Mouse (Mus musculus): ENCODE data around the gene Ambp. TPM values are rescaled to one million over a fixed set of nuclear protein-coding genes. Genes with fewer than 3 reads are reported as not detected.

Gene Ambp
- not detected in 2 replicates for polyA plus RNA-seq (2014; fragmentation: Nextera tagmentation; extraction: Ambion mirVana)

GRCm38 (mm10) chr4:63154699-63155098 lies at the start of gene Ambp:
Gene Ambp (minus strand): TSS chr4:63154799.
- no peaks in the 10 kb centered on the region for H3K36me3 ChIP-seq (ENCODE audit: control insufficient read depth, insufficient read depth, low read length)
- no peaks in the 10 kb centered on the region for H3K27me3 ChIP-seq (ENCODE audit: control insufficient read depth, insufficient read depth, low read length)
- DNase-seq (ENCODE audit: low spot score) (no peak), ATAC-seq (replicated peaks; ENCODE audit: low FRiP score) (no peak)
- no peak within 1 kb of the TSS for H3K9ac ChIP-seq (ENCODE audit: low read length)
- WGBS = 58% methylated on average over 5 of the region's 5 CpGs
- H3K27ac ChIP-seq (ENCODE audit: low read depth, low read length) = no peak within 1 kb of the TSS
- no peak within 1 kb of the TSS for H3K4me3 ChIP-seq (ENCODE audit: low read depth, low read length)
- no peaks in the 10 kb centered on the region for H3K9me3 ChIP-seq (ENCODE audit: control insufficient read depth, low read length)
- no peak within 1 kb of the TSS for H3K4me2 ChIP-seq (ENCODE audit: low read depth, low read length, severe bottlenecking)
- no peaks in the 10 kb centered on the region for H3K4me1 ChIP-seq (replicated peaks; ENCODE audit: control insufficient read depth, insufficient read depth, low read length)

GRCm38 (mm10) chr4:63203874-63204273 lies 49.3 kb upstream of the Ambp start:
- H3K27ac ChIP-seq (ENCODE audit: low read depth, low read length) = no peak overlapping the region
- DNase-seq (ENCODE audit: low spot score) (no peak), ATAC-seq (replicated peaks; ENCODE audit: low FRiP score) (no peak)
- no peaks in the 10 kb centered on the region for H3K4me1 ChIP-seq (replicated peaks; ENCODE audit: control insufficient read depth, insufficient read depth, low read length)
- H3K4me3 ChIP-seq (ENCODE audit: low read depth, low read length) = no peak overlapping the region
- H3K27me3 ChIP-seq (ENCODE audit: control insufficient read depth, insufficient read depth, low read length) = no peaks in the 10 kb centered on the region
- H3K36me3 ChIP-seq (ENCODE audit: control insufficient read depth, insufficient read depth, low read length) = no peaks in the 10 kb centered on the region
- 84% methylated on average over 7 of the region's 7 CpGs for WGBS
- H3K9ac ChIP-seq (ENCODE audit: low read length) = no peak overlapping the region
- H3K9me3 ChIP-seq (ENCODE audit: control insufficient read depth, low read length) = no peaks in the 10 kb centered on the region
- no peak overlapping the region for H3K4me2 ChIP-seq (ENCODE audit: low read depth, low read length, severe bottlenecking)

DNA sequence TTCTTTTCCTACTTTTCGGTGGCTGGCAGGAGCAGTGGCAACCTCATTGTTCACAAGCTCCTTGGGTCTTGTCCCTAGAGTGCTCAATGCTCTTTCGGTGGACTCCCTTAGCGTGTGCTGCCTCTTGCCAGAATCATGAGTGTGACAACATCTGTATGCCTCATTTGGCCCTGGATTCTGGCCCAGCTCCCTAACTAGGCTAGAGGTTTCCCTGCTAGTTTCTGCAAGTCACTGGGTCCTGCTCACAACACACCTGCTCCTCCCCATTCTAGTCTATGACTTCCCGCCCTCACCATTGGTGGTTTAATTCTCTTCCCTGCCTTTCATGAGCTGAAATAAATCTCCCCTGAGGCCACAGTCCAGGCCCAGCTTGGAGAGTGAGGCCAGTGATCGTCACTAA lies 44.8 kb upstream of the Ambp start:
- Histone ChIP-seq H3K36me3 (ENCODE audit: control insufficient read depth, insufficient read depth, low read length) (no peaks in the 10 kb centered on the region), H3K9me3 (ENCODE audit: control insufficient read depth, low read length) (no peaks in the 10 kb centered on the region), H3K27ac (ENCODE audit: low read depth, low read length) (no peak overlapping the region), H3K4me2 (ENCODE audit: low read depth, low read length, severe bottlenecking) (no peak overlapping the region), H3K27me3 (ENCODE audit: control insufficient read depth, insufficient read depth, low read length) (no peaks in the 10 kb centered on the region), H3K9ac (ENCODE audit: low read length) (no peak overlapping the region), H3K4me3 (ENCODE audit: low read depth, low read length) (no peak overlapping the region), H3K4me1 (replicated peaks; ENCODE audit: control insufficient read depth, insufficient read depth, low read length) (no peaks in the 10 kb centered on the region)
- ATAC-seq (replicated peaks; ENCODE audit: low FRiP score) (no peak), DNase-seq (ENCODE audit: low spot score) (no peak)
- WGBS = 85% methylated on average over 5 of the region's 5 CpGs

DNA sequence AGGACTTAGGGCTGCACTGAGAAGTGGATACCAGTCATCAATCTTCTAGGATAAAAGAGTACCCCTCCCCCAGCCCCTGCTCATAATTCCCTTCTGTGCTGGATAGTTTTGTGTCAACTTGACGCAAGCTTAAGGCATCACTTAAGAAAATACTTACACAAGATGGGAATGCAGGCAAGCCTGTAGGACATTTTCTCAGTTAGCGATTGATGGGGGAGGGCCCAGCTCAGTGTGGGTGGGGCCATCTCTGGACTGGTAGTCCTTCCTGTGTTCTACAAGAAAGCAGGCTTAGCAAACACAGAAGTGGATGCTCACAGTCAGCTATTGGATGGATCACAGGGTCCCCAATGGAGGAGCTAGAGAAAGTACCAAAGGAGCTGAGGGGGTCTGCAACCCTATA lies 39.8 kb upstream of the Ambp start:
- Histone ChIP-seq H3K4me2 (ENCODE audit: low read depth, low read length, severe bottlenecking) (no peak overlapping the region), H3K4me3 (ENCODE audit: low read depth, low read length) (no peak overlapping the region), H3K9ac (ENCODE audit: low read length) (no peak overlapping the region), H3K4me1 (replicated peaks; ENCODE audit: control insufficient read depth, insufficient read depth, low read length) (no peaks in the 10 kb centered on the region), H3K36me3 (ENCODE audit: control insufficient read depth, insufficient read depth, low read length) (no peaks in the 10 kb centered on the region), H3K9me3 (ENCODE audit: control insufficient read depth, low read length) (no peaks in the 10 kb centered on the region), H3K27me3 (ENCODE audit: control insufficient read depth, insufficient read depth, low read length) (no peaks in the 10 kb centered on the region), H3K27ac (ENCODE audit: low read depth, low read length) (no peak overlapping the region)
- ATAC-seq (replicated peaks; ENCODE audit: low FRiP score) (no peak), DNase-seq (ENCODE audit: low spot score) (no peak)
- 82% methylated on average over 2 of the region's 2 CpGs for WGBS

DNA sequence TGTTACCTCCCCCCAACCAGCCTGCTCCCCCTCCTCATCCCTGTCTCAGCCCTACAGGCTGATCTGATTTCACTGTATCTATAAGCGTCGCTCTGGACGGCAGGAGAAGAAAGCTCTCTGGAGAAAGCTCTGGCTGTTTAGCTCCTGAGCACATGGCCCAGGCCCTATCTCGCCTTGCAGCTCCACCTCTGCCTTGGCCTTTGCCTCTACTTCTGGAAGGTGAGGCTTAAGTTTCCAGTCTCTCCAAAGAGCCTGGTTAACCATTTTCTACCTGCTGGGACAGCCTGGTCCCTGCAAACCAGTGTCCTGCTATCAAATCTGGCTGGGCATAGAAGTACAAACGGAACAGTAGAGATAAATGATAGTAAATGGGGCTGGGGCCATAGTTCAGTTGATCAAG lies 37.0 kb upstream of the Ambp start:
- 68% methylated on average over 5 of the region's 5 CpGs for WGBS
- ATAC-seq (replicated peaks; ENCODE audit: low FRiP score) (no peak), DNase-seq (ENCODE audit: low spot score) (no peak)
- Histone ChIP-seq H3K4me1 (replicated peaks; ENCODE audit: control insufficient read depth, insufficient read depth, low read length) (no peaks in the 10 kb centered on the region), H3K9ac (ENCODE audit: low read length) (no peak overlapping the region), H3K27ac (ENCODE audit: low read depth, low read length) (no peak overlapping the region), H3K4me2 (ENCODE audit: low read depth, low read length, severe bottlenecking) (no peak overlapping the region), H3K27me3 (ENCODE audit: control insufficient read depth, insufficient read depth, low read length) (no peaks in the 10 kb centered on the region), H3K4me3 (ENCODE audit: low read depth, low read length) (no peak overlapping the region), H3K9me3 (ENCODE audit: control insufficient read depth, low read length) (no peaks in the 10 kb centered on the region), H3K36me3 (ENCODE audit: control insufficient read depth, insufficient read depth, low read length) (no peaks in the 10 kb centered on the region)

- 52% methylated on average over 21 of the region's 21 CpGs for WGBS
Measured at GRCm38 (mm10) chr4:63186281-63186870, 31.8 kb upstream of the Ambp start.

GRCm38 (mm10) chr4:63181556-63181955 lies 27.0 kb upstream of the Ambp start:
- 0 out of 2 replicates have a peak, but pooled peaks cover 2% of the 10 kb centered on the region for H3K4me1 ChIP-seq (replicated peaks; ENCODE audit: control insufficient read depth, insufficient read depth, low read length)
- H3K4me3 ChIP-seq (ENCODE audit: low read depth, low read length) = no peak overlapping the region
- H3K27me3 ChIP-seq (ENCODE audit: control insufficient read depth, insufficient read depth, low read length) = no peaks in the 10 kb centered on the region
- no peaks in the 10 kb centered on the region for H3K36me3 ChIP-seq (ENCODE audit: control insufficient read depth, insufficient read depth, low read length)
- no peaks in the 10 kb centered on the region for H3K9me3 ChIP-seq (ENCODE audit: control insufficient read depth, low read length)
- H3K27ac ChIP-seq (ENCODE audit: low read depth, low read length) = no peak overlapping the region
- no peak overlapping the region for H3K4me2 ChIP-seq (ENCODE audit: low read depth, low read length, severe bottlenecking)
- peak; percentile 72 for DNase-seq (ENCODE audit: low spot score)
- H3K9ac ChIP-seq (ENCODE audit: low read length) = no peak overlapping the region
- ATAC-seq (replicated peaks; ENCODE audit: low FRiP score) = peak; percentile 82
- 12% methylated on average over 5 of the region's 5 CpGs for WGBS

More at GRCm38 (mm10) chr4:63186281-63186870, 31.8 kb upstream of the Ambp start:
- H3K9ac ChIP-seq (ENCODE audit: low read length) = no peak overlapping the region
- H3K4me3 ChIP-seq (ENCODE audit: low read depth, low read length) = no peak overlapping the region
- H3K9me3 ChIP-seq (ENCODE audit: control insufficient read depth, low read length) = no peaks in the 10 kb centered on the region
- H3K4me2 ChIP-seq (ENCODE audit: low read depth, low read length, severe bottlenecking) = no peak overlapping the region
- 0 out of 2 replicates have a peak, but pooled peaks cover 2% of the 10 kb centered on the region for H3K4me1 ChIP-seq (replicated peaks; ENCODE audit: control insufficient read depth, insufficient read depth, low read length)
- no peak overlapping the region for H3K27ac ChIP-seq (ENCODE audit: low read depth, low read length)
- ATAC-seq (replicated peaks; ENCODE audit: low FRiP score) = peak; percentile 58
- no peak for DNase-seq (ENCODE audit: low spot score)
- no peaks in the 10 kb centered on the region for H3K36me3 ChIP-seq (ENCODE audit: control insufficient read depth, insufficient read depth, low read length)
- no peaks in the 10 kb centered on the region for H3K27me3 ChIP-seq (ENCODE audit: control insufficient read depth, insufficient read depth, low read length)

- no peak for DNase-seq (ENCODE audit: low spot score)
- Histone ChIP-seq H3K4me1 (replicated peaks; ENCODE audit: control insufficient read depth, insufficient read depth, low read length) (no peaks in the 10 kb centered on the region), H3K36me3 (ENCODE audit: control insufficient read depth, insufficient read depth, low read length) (no peaks in the 10 kb centered on the region), H3K4me2 (ENCODE audit: low read depth, low read length, severe bottlenecking) (no peak within 1 kb of the TSS), H3K27me3 (ENCODE audit: control insufficient read depth, insufficient read depth, low read length) (no peaks in the 10 kb centered on the region; the same call in 1 of the 2 replicates), H3K27ac (ENCODE audit: low read depth, low read length) (no peak within 1 kb of the TSS), H3K4me3 (ENCODE audit: low read depth, low read length) (no peak within 1 kb of the TSS), H3K9ac (ENCODE audit: low read length) (no peak within 1 kb of the TSS), H3K9me3 (ENCODE audit: control insufficient read depth, low read length) (no peaks in the 10 kb centered on the region)
- no peak for ATAC-seq (replicated peaks; ENCODE audit: low FRiP score)
- 81% methylated on average over 4 of the region's 4 CpGs for WGBS
Measured at GRCm38 (mm10) chr4:63171969-63172685, 17.5 kb upstream of the Ambp start, which contains the start of gene Kif12. Gene Kif12 (minus strand): TSS chr4:63172131.

Data from forebrain, embryonic 11.5 days (tissue).